ENCODE assay signal across 9 mouse cellular contexts in the genomic region with DNA sequence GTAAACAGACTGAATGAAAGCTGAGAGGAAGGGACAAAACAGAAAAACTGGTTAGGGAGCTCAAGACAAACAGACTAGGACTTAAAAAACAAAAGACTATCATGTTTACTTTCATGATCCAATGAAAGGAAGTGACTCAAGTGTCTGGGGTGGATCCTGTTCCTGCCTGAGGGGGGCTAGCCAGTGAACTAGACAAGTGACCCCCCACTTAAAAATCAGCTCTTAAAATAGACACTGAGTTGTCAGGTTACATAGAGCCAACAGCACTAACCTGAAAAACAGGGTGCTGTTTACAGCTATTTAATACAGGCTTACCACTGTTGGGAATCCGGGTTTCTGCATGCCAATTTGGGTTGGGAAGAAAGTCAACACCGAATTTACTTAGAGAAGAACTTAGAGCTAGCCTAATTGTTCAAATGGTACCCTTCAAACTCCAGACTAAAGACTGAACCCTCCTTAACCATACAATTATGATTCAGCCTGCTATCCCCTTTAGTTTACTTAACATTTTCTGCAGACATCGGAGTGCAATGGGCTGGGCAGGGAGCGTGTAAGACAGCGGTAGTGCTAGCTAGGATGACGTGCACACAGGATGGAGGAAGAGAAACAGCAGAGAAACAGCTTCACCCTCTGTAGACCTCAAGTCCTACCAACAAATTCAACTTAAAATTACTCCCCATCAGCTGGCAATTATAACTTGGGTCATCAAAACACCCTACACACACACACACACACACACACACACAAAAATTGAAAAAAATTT. TPM values are rescaled to one million over a fixed set of nuclear protein-coding genes. Genes with fewer than 3 reads are reported as not detected.
A peak's percentile ranks its signal among the peaks of the same experiment; 100 is the strongest.
DNase-seq lines count a peak whose midpoint lies in the region; ATAC-seq and TF ChIP-seq lines count a peak whose summit lies in the region.
"Had no signal": no experiment of that assay in that cellular context is flagged by ENCODE, and none has a peak within 500 bp of the region (broad histone marks: within the 10 kb centered on the region; RNA-seq: fewer than 3 reads in every experiment).

No protein-coding gene starts in this region.

- peaks cover 18% of the 10 kb centered on the region; the same call in 1 of the 2 replicates for H3K4me1 ChIP-seq in lung, embryonic 14.5 days (ENCODE audit: insufficient read depth)
- H3K4me1 ChIP-seq in intestine, embryonic 14.5 days (replicated peaks; ENCODE audit: control insufficient read depth, insufficient read depth, low read length): peaks cover 25% of the 10 kb centered on the region

- H3K27ac ChIP-seq in lung, embryonic 14.5 days (ENCODE audit: low read depth): no peak overlapping the region
- no peak overlapping the region for H3K27ac ChIP-seq in intestine, embryonic 14.5 days (ENCODE audit: low read depth)

- H3K9me3 ChIP-seq in lung, embryonic 14.5 days (ENCODE audit: low read depth, low read length): no peaks in the 10 kb centered on the region
- no peaks in the 10 kb centered on the region for H3K9me3 ChIP-seq in intestine, embryonic 14.5 days (ENCODE audit: control insufficient read depth, low read length)

- WGBS in lung, embryonic 14.5 days: 54% methylated on average over 6 of the region's 6 CpGs
- WGBS in intestine, embryonic 14.5 days: 45% methylated on average over 6 of the region's 6 CpGs

- H3K4me3 ChIP-seq in lung, embryonic 14.5 days (ENCODE audit: low read depth, low read length): peak overlapping the region; percentile 99
- 0 out of 2 replicates have a peak overlapping the region, but pooled peaks have one; percentile 8 for H3K4me3 ChIP-seq in intestine, embryonic 14.5 days (ENCODE audit: low read depth, low read length)

- no peaks in the 10 kb centered on the region for H3K27me3 ChIP-seq in lung, embryonic 14.5 days (ENCODE audit: insufficient read depth, low read length)
- H3K27me3 ChIP-seq in intestine, embryonic 14.5 days (replicated peaks; ENCODE audit: control insufficient read depth, insufficient read depth, low read length): no peaks in the 10 kb centered on the region

- ATAC-seq in lung, embryonic 14.5 days (ENCODE audit: insufficient read depth): no peak
- ATAC-seq in common myeloid progenitor, adult 5-6 weeks (replicated peaks; ENCODE audit: low read depth, poor library complexity, severe bottlenecking): peak; percentile 43; the same call in 1 of the 2 replicates
- no peak for ATAC-seq in intestine, embryonic 14.5 days (replicated peaks; ENCODE audit: low FRiP score, low TSS enrichment, low read depth)

- peak overlapping the region; percentile 85 for H3K4me2 ChIP-seq in lung, embryonic 14.5 days
- peak overlapping the region; percentile 83 for H3K4me2 ChIP-seq in intestine, embryonic 14.5 days (ENCODE audit: low read length)

- H3K36me3 ChIP-seq in lung, embryonic 14.5 days (ENCODE audit: insufficient read depth): peaks cover 9% of the 10 kb centered on the region
- peaks cover 24% of the 10 kb centered on the region for H3K36me3 ChIP-seq in intestine, embryonic 14.5 days (ENCODE audit: control insufficient read depth, insufficient read depth, low read length)

- TF ChIP-seq CTCF in lung, embryonic 14.5 days (IDR thresholded peaks at IDR 0.05; ENCODE audit: low read depth): no peak

- DNase-seq in lung, embryonic 14.5 days: peak; percentile 15
- DNase-seq in lung, adult 18-20 months: no peak
- DNase-seq in intestine, embryonic 14.5 days (ENCODE audit: low spot score): no peak
- peak; percentile 55 for DNase-seq in naive thymus-derived CD4-positive, alpha-beta T cell, adult 2 months (ENCODE audit: low read depth)
- DNase-seq in frontal cortex, postnatal 25 days (ENCODE audit: low spot score in 2 of 2): no peak
- no peak for DNase-seq in gastrocnemius, adult 8-10 months (ENCODE audit: low spot score in 2 of 2)
- no peak for DNase-seq in right cerebral cortex, adult 2 months (ENCODE audit: low spot score in 2 of 2)
- DNase-seq: adrenal gland, postnatal 14 days had no signal

- H3K9ac ChIP-seq in lung, embryonic 14.5 days: no peak overlapping the region
- no peak overlapping the region for H3K9ac ChIP-seq in intestine, embryonic 14.5 days (ENCODE audit: low read length)

RNA-seq across cellular contexts. Expression of a gene that starts 2.3 kb away (rescaled TPM):
- 19.8 and 21.5 TPM in 2 replicates for polyA plus RNA-seq in lung, embryonic 14.5 days (2014; fragmentation: Nextera tagmentation; extraction: Ambion mirVana)
- total RNA-seq in common myeloid progenitor, adult 5-6 weeks (2017): 27.4 and 30.6 TPM in 2 replicates
- 19.5 and 20.0 TPM in 2 replicates for polyA plus RNA-seq in intestine, embryonic 14.5 days (2014; fragmentation: Nextera tagmentation; extraction: Ambion mirVana)
- 10 to 100 TPM; 53.9 to 63.4 (median 56.8) TPM for total RNA-seq in gastrocnemius, adult 8-10 months (2022)

RNA-seq across cellular contexts. Expression of a gene that starts 25.5 kb away (rescaled TPM):
- not detected in 2 replicates for polyA plus RNA-seq in lung, embryonic 14.5 days (2014; fragmentation: Nextera tagmentation; extraction: Ambion mirVana)
- not detected in 2 replicates for total RNA-seq in common myeloid progenitor, adult 5-6 weeks (2017)
- polyA plus RNA-seq in intestine, embryonic 14.5 days (2014; fragmentation: Nextera tagmentation; extraction: Ambion mirVana): 10.1 and 12.7 TPM in 2 replicates
- total RNA-seq in gastrocnemius, adult 8-10 months (2022): not detected

RNA-seq across cellular contexts. Expression of a gene that starts 35.5 kb away (rescaled TPM):
- polyA plus RNA-seq in lung, embryonic 14.5 days (2014; fragmentation: Nextera tagmentation; extraction: Ambion mirVana): 0.38 and 3.2 TPM in 2 replicates
- total RNA-seq in common myeloid progenitor, adult 5-6 weeks (2017): 8.9 and 13.9 TPM in 2 replicates
- 2.2 and 3.7 TPM in 2 replicates for polyA plus RNA-seq in intestine, embryonic 14.5 days (2014; fragmentation: Nextera tagmentation; extraction: Ambion mirVana)
- 10 to 100 TPM in 2 of 4 experiments, 1 to 10 TPM in 2; 6.0 to 12.0 (median 9.2) TPM for total RNA-seq in gastrocnemius, adult 8-10 months (2022)

RNA-seq across cellular contexts. Expression of a gene that starts 56.2 kb away (rescaled TPM):
- polyA plus RNA-seq in lung, embryonic 14.5 days (2014; fragmentation: Nextera tagmentation; extraction: Ambion mirVana): 5.1 and 5.4 TPM in 2 replicates
- 3.8 and 6.3 TPM in 2 replicates for total RNA-seq in common myeloid progenitor, adult 5-6 weeks (2017)
- 3.2 and 3.7 TPM in 2 replicates for polyA plus RNA-seq in intestine, embryonic 14.5 days (2014; fragmentation: Nextera tagmentation; extraction: Ambion mirVana)
- 10 to 100 TPM; 25.0 to 32.5 (median 30.2) TPM for total RNA-seq in gastrocnemius, adult 8-10 months (2022)

Comparison
In these comparisons a context has a peak if more than half of its experiments do, and no peak if none do; other contexts are left out.
1. DNase-seq: peak in lung, embryonic 14.5 days (single experiment) and naive thymus-derived CD4-positive, alpha-beta T cell, adult 2 months (single experiment); none in lung, adult 18-20 months (0 of 2), intestine, embryonic 14.5 days (single experiment), frontal cortex, postnatal 25 days (0 of 2), gastrocnemius, adult 8-10 months (0 of 2) and right cerebral cortex, adult 2 months (0 of 2).